Mouse (Mus musculus) neural tube, embryonic 11.5 days (tissue): Measurements from ENCODE around the gene D5Ertd579e. TPM values are rescaled to one million over a fixed set of nuclear protein-coding genes. Genes with fewer than 3 reads are reported as not detected.

Experiments
- ATAC-seq: fragments of 200-750 bp; cut with Nextera tagmentation; 2 replicates; pipeline ENCODE4 v1.8.0; 2017; ENCODE audit warnings: moderate number of reproducible peaks, mild to moderate bottlenecking, moderate TSS enrichment, moderate library complexity; ENCODE audit not compliant: insufficient read depth, low FRiP score, low TSS enrichment
- DNase-seq: peaks from one replicate; pipeline ENCODE4 v3.0.0-alpha.2; 2015; ENCODE audit warnings: low spot score
- H3K27ac ChIP-seq: fragments of 300-500 bp; sonication (generic); 2 replicates; pipeline ENCODE4 v1.5.1; 2014; ENCODE audit warnings: low read depth, mild to moderate bottlenecking, low read length
- H3K27me3 ChIP-seq: fragments of 300-500 bp; sonication (generic); 2 replicates; pipeline ENCODE4 v1.6.1; 2014; ENCODE audit warnings: mild to moderate bottlenecking, low read length, mixed read lengths; ENCODE audit not compliant: control insufficient read depth, insufficient read depth
- H3K36me3 ChIP-seq: fragments of 300-500 bp; sonication (generic); 2 replicates; pipeline ENCODE4 v1.6.1; 2014; ENCODE audit warnings: mild to moderate bottlenecking, low read length, moderate library complexity, mixed read lengths; ENCODE audit not compliant: control insufficient read depth, insufficient read depth
- H3K4me1 ChIP-seq: fragments of 300-500 bp; sonication (generic); 2 replicates; pipeline ENCODE4 v1.6.1; 2014; ENCODE audit warnings: low read length, mixed read lengths; ENCODE audit not compliant: control insufficient read depth, insufficient read depth
- H3K4me2 ChIP-seq: fragments of 300-500 bp; sonication (generic); 2 replicates; pipeline ENCODE4 v1.6.1; 2014; ENCODE audit warnings: low read depth, mild to moderate bottlenecking, moderate library complexity
- H3K4me3 ChIP-seq: fragments of 300-500 bp; sonication (generic); 2 replicates; pipeline ENCODE4 v1.5.1; 2014; ENCODE audit warnings: low read depth, low read length
- H3K9ac ChIP-seq: fragments of 300-500 bp; sonication (generic); 2 replicates; pipeline ENCODE4 v1.6.1; 2014; ENCODE audit warnings: mild to moderate bottlenecking, low read length
- H3K9me3 ChIP-seq: fragments of 300-500 bp; sonication (generic); 2 replicates; pipeline ENCODE4 v1.6.1; 2016; ENCODE audit warnings: low read length; ENCODE audit not compliant: control insufficient read depth
- WGBS: fragments of 180-500 bp; shearing (Covaris S2); extraction: QIAGEN DNeasy Blood & Tissue Kit; methylation state at CpG from one replicate; pipeline ENCODE4 v1.1.7; 2014; 5-methylcytosine and 5-hydroxymethylcytosine counted together
- polyA plus RNA-seq: library from polyadenylated mRNA; unstranded; fragments of >200 nt; fragmentation: Nextera tagmentation; extraction: Ambion mirVana; gene quantifications from 2 replicates; pipeline ENCODE4 v1.2.1, GENCODE M21; 2014

Gene D5Ertd579e
- polyA plus RNA-seq, 1 experiment from 2014 or later: 36.4 TPM

- H3K27ac ChIP-seq: no peak overlapping the region
- no peaks in the 10 kb centered on the region for H3K9me3 ChIP-seq
- H3K9ac ChIP-seq: no peak overlapping the region
- no peaks in the 10 kb centered on the region for H3K27me3 ChIP-seq
- no peaks in the 10 kb centered on the region for H3K36me3 ChIP-seq
- no peaks in the 10 kb centered on the region for H3K4me1 ChIP-seq
- no peak overlapping the region for H3K4me2 ChIP-seq
- DNase-seq: no peak
- no peak for ATAC-seq
- 76% methylated on average over 7 of the region's 7 CpGs for WGBS
- H3K4me3 ChIP-seq: no peak overlapping the region
Measured at GRCm38 (mm10) chr5:36731901-36732652, 36.3 kb upstream of the D5Ertd579e start.

- DNase-seq (no peak), ATAC-seq (no peak)
- 74% methylated on average over 3 of the region's 3 CpGs for WGBS
- Histone ChIP-seq H3K4me3 (no peak overlapping the region), H3K9ac (no peak overlapping the region), H3K9me3 (no peaks in the 10 kb centered on the region), H3K27ac (no peak overlapping the region), H3K27me3 (no peaks in the 10 kb centered on the region), H3K36me3 (no peaks in the 10 kb centered on the region), H3K4me2 (no peak overlapping the region), H3K4me1 (no peaks in the 10 kb centered on the region)
Measured at GRCm38 (mm10) chr5:36730689-36731088, 34.9 kb upstream of the D5Ertd579e start.

GRCm38 (mm10) chr5:36729923-36730322, 34.1 kb upstream of the D5Ertd579e start:
- no peaks in the 10 kb centered on the region for H3K9me3 ChIP-seq
- H3K36me3 ChIP-seq: no peaks in the 10 kb centered on the region
- H3K9ac ChIP-seq: no peak overlapping the region
- 96% methylated on average over 2 of the region's 2 CpGs for WGBS
- no peaks in the 10 kb centered on the region for H3K27me3 ChIP-seq
- no peak overlapping the region for H3K27ac ChIP-seq
- no peak overlapping the region for H3K4me3 ChIP-seq
- DNase-seq (no peak), ATAC-seq (no peak)
- no peak overlapping the region for H3K4me2 ChIP-seq
- H3K4me1 ChIP-seq: no peaks in the 10 kb centered on the region

- ATAC-seq (no peak), DNase-seq (no peak)
- Histone ChIP-seq H3K9me3 (no peaks in the 10 kb centered on the region), H3K4me2 (no peak overlapping the region), H3K4me3 (no peak overlapping the region), H3K36me3 (no peaks in the 10 kb centered on the region), H3K27ac (no peak overlapping the region), H3K4me1 (no peaks in the 10 kb centered on the region), H3K9ac (no peak overlapping the region), H3K27me3 (no peaks in the 10 kb centered on the region)
- 70% methylated on average over 4 of the region's 4 CpGs for WGBS
Measured at GRCm38 (mm10) chr5:36729086-36729473, 33.3 kb upstream of the D5Ertd579e start.

GRCm38 (mm10) chr5:36728403-36729085, 32.7 kb upstream of the D5Ertd579e start:
- Histone ChIP-seq H3K4me1 (no peaks in the 10 kb centered on the region), H3K4me2 (no peak overlapping the region), H3K27ac (no peak overlapping the region), H3K36me3 (no peaks in the 10 kb centered on the region), H3K27me3 (no peaks in the 10 kb centered on the region), H3K4me3 (no peak overlapping the region), H3K9ac (no peak overlapping the region), H3K9me3 (no peaks in the 10 kb centered on the region)
- DNase-seq (no peak), ATAC-seq (no peak)
- WGBS: 78% methylated on average over 8 of the region's 8 CpGs

- Histone ChIP-seq H3K4me2 (no peak overlapping the region), H3K27ac (no peak overlapping the region), H3K9me3 (no peaks in the 10 kb centered on the region), H3K4me1 (no peaks in the 10 kb centered on the region), H3K27me3 (no peaks in the 10 kb centered on the region), H3K36me3 (no peaks in the 10 kb centered on the region), H3K4me3 (no peak overlapping the region), H3K9ac (no peak overlapping the region)
- WGBS: 79% methylated on average over 7 of the region's 7 CpGs
- DNase-seq (no peak), ATAC-seq (no peak)
Measured at GRCm38 (mm10) chr5:36727776-36728175, 32.0 kb upstream of the D5Ertd579e start.

GRCm38 (mm10) chr5:36727136-36727535, 31.3 kb upstream of the D5Ertd579e start:
- Histone ChIP-seq H3K9ac (no peak overlapping the region), H3K9me3 (no peaks in the 10 kb centered on the region), H3K27ac (no peak overlapping the region), H3K4me2 (no peak overlapping the region), H3K27me3 (no peaks in the 10 kb centered on the region), H3K4me3 (no peak overlapping the region), H3K4me1 (no peaks in the 10 kb centered on the region), H3K36me3 (no peaks in the 10 kb centered on the region)
- WGBS: 56% methylated on average over 2 of the region's 2 CpGs
- no peak for DNase-seq
- ATAC-seq: no peak

GRCm38 (mm10) chr5:36726387-36726801, 30.6 kb upstream of the D5Ertd579e start:
- Histone ChIP-seq H3K4me3 (no peak overlapping the region), H3K27me3 (no peaks in the 10 kb centered on the region), H3K9me3 (no peaks in the 10 kb centered on the region), H3K27ac (no peak overlapping the region), H3K4me2 (no peak overlapping the region), H3K36me3 (no peaks in the 10 kb centered on the region), H3K4me1 (no peaks in the 10 kb centered on the region), H3K9ac (no peak overlapping the region)
- WGBS: 79% methylated on average over 9 of the region's 9 CpGs
- no peak for DNase-seq
- no peak for ATAC-seq

- 76% methylated on average over 12 of the region's 12 CpGs for WGBS
- no peak for ATAC-seq
- H3K27me3 ChIP-seq: no peaks in the 10 kb centered on the region
Measured at GRCm38 (mm10) chr5:36725861-36726260, 30.0 kb upstream of the D5Ertd579e start.

More at GRCm38 (mm10) chr5:36725861-36726260, 30.0 kb upstream of the D5Ertd579e start:
- Histone ChIP-seq H3K4me1 (no peaks in the 10 kb centered on the region), H3K4me2 (no peak overlapping the region), H3K9ac (no peak overlapping the region), H3K9me3 (no peaks in the 10 kb centered on the region), H3K27ac (no peak overlapping the region), H3K36me3 (no peaks in the 10 kb centered on the region), H3K4me3 (no peak overlapping the region)
- DNase-seq: no peak
